Mouse (Mus musculus): Measurements from ENCODE around the gene Xrcc1. TPM values are rescaled to one million over a fixed set of nuclear protein-coding genes. Genes with fewer than 3 reads are reported as not detected.
"Not testable (repeated sequence)": the region's sequence is repeated elsewhere in the genome, so short reads cannot be mapped to it uniquely, and the experiment has no call there.

Gene Xrcc1
- polyA plus RNA-seq, 1 experiment = 52.3 TPM

DNA sequence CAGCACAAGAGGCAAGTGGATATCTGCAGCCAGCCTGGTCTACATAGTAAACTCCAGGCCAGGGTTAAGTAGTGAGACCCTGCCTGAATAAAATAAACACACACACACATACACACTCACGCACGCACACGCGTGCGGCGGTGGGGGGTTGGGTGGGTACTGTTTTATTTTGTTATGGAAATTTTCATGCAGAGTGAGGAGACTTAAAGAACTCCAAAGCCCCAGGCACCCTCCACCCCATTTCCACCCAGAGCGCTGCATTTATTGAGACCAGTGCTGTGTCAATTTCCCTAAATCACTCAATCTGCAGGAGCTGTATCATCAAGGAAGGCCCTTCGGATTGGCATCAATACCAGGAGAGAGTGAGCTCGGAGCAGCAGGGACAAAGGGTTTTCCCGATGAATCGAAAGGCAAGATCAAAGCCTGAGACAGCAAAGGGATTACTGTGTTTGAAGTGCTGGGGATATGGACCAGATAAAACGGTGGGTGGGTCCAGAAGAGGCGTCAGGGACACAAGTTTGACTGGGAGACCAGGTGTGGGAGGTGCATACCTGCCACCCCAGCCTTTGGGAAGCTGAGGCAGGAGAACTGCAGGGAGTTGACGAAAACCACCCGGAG, 40.5 kb upstream of the Xrcc1 start:
- TF ChIP-seq CTCF (IDR thresholded peaks at IDR 0.05; ENCODE audit: extremely low read depth, insufficient read depth, insufficient read length, insufficient replicate concordance) (no peak), POLR2A (IDR thresholded peaks at IDR 0.05; ENCODE audit: low read depth, low read length) (no peak)
- 87% methylated on average over 15 of the region's 15 CpGs for WGBS
- DNase-seq (ENCODE audit: low read depth in 1 of 2, low spot score in 2 of 2) = no peak
- Histone ChIP-seq H3K4me1 (ENCODE audit: control insufficient read depth, insufficient read depth, insufficient read length) (no peaks in the 10 kb centered on the region; the same call in 1 of the 2 replicates), H3K27ac (ENCODE audit: insufficient read depth, low read length) (no peak overlapping the region), H3K36me3 (ENCODE audit: control insufficient read depth, insufficient read depth, low read length) (no peaks in the 10 kb centered on the region), H3K4me3 (ENCODE audit: extremely low read depth, insufficient read depth, insufficient read length) (no peak overlapping the region), H3K27me3 (ENCODE audit: control insufficient read depth, insufficient read depth, low read length) (peaks cover 6% of the 10 kb centered on the region)

DNA sequence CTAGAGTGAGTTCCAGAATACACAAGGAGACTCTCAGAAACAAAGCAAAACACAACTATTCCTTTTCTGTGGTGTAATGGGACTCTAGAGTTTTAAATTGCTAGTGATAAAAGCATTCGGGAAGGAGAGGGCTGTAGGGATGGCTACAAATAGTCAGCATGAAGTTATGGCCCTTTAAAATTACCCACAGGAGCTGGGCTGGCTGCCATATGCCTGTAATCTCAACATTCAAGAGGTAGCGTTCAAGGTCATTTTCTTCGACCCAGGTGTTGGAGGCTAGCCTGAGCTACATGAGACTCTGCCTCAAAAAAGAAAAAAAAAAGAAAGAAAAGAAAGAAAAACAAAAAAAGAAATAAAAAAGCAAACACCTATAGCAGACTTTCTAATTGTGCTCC, 40.0 kb upstream of the Xrcc1 start:
- no peak overlapping the region for H3K4me3 ChIP-seq (ENCODE audit: extremely low read depth, insufficient read depth, insufficient read length)
- 61% methylated on average over 3 of the region's 3 CpGs for WGBS

DNA sequence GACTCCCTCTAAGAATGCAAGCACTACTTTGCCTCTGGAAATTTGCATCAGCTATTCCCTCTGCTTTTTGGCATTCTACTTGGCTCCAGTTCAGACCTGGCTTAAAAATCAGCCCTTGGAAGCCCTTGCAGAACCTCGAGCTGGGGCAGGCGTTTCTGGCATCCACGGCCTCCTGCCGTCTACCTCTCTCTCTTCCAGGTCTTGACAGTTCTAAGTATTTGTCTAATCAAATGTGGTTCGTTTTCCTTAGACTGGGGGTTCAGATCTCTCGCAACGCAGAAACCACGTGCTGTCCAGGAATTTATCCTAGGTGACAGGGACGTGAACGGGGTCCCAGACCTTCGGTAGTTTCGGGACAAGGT, 39.6 kb upstream of the Xrcc1 start:
- DNase-seq (ENCODE audit: low read depth in 1 of 2, low spot score in 2 of 2) = no peak
- H3K27ac ChIP-seq (ENCODE audit: insufficient read depth, low read length) = no peak overlapping the region
- no peaks in the 10 kb centered on the region; the same call in 1 of the 2 replicates for H3K4me1 ChIP-seq (ENCODE audit: control insufficient read depth, insufficient read depth, insufficient read length)
- 15% methylated on average over 12 of the region's 12 CpGs for WGBS
- TF ChIP-seq POLR2A (IDR thresholded peaks at IDR 0.05; ENCODE audit: low read depth, low read length) (no peak), CTCF (IDR thresholded peaks at IDR 0.05; ENCODE audit: extremely low read depth, insufficient read depth, insufficient read length, insufficient replicate concordance) (no peak)
- no peaks in the 10 kb centered on the region for H3K36me3 ChIP-seq (ENCODE audit: control insufficient read depth, insufficient read depth, low read length)
- peaks cover 2% of the 10 kb centered on the region for H3K27me3 ChIP-seq (ENCODE audit: control insufficient read depth, insufficient read depth, low read length)
- H3K4me3 ChIP-seq (ENCODE audit: extremely low read depth, insufficient read depth, insufficient read length) = peak overlapping the region; percentile 98

More for the DNA sequence above, 40.0 kb upstream of the Xrcc1 start:
- H3K27ac ChIP-seq (ENCODE audit: insufficient read depth, low read length) = no peak overlapping the region
- no peak for DNase-seq (ENCODE audit: low read depth in 1 of 2, low spot score in 2 of 2)
- peaks cover 3% of the 10 kb centered on the region for H3K27me3 ChIP-seq (ENCODE audit: control insufficient read depth, insufficient read depth, low read length)
- H3K36me3 ChIP-seq (ENCODE audit: control insufficient read depth, insufficient read depth, low read length) = no peaks in the 10 kb centered on the region
- H3K4me1 ChIP-seq (ENCODE audit: control insufficient read depth, insufficient read depth, insufficient read length) = no peaks in the 10 kb centered on the region; the same call in 1 of the 2 replicates
- TF ChIP-seq CTCF (IDR thresholded peaks at IDR 0.05; ENCODE audit: extremely low read depth, insufficient read depth, insufficient read length, insufficient replicate concordance) (no peak), POLR2A (IDR thresholded peaks at IDR 0.05; ENCODE audit: low read depth, low read length) (no peak)

DNA sequence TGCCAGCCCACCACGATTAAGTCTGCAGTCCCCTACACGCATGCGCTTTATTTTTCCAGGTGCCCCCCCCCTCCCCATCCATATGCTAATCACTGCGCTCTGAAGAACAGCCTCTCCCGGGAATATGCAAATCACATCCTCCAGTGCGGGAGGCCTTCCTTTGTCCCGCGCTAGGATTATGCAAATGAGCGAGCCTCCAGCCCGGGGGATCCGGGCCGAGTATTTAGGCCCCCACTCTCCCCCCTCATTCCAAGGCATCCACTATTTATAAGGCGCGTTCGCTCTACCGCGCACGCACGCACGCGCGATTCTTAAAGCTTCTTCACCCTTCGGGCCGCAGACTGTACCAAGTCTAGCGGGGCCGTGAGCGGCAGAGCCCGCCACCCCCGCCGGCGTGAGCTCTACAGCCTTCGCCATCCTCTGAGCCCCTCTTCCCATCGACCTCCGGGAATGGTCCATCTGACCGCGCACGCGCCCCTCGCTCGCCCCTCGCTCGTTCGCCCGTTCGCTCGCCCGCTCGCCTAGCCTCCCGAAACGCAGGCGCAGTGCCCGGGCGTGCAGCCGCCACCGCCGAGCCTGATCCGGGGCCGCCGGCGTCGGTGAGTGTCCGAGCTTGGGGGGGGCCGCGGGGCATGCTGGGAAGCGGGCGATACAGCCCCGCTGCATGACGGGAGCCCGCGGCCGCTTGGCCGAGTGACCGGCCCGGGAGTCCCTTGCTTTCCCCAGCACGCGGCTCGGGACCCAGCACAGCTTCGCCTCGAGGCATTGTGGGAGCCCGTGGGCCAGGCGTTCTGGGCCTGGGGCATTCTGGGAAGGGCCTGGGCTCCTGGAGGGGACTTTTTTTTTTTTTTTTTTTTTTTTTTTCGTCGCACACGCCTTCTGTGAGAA, 39.0 kb upstream of the Xrcc1 start, which contains the start of gene Zfp428:
Gene Zfp428 (plus strand): TSS at position 169 of the 888 bp plus-strand sequence.
- peak in 1 of 2 experiments; percentile 74 for DNase-seq (ENCODE audit: low read depth in 1 of 2, low spot score in 2 of 2)
- Histone ChIP-seq H3K36me3 (ENCODE audit: control insufficient read depth, insufficient read depth, low read length) (no peaks in the 10 kb centered on the region), H3K27ac (ENCODE audit: insufficient read depth, low read length) (peak within 1 kb of the TSS; percentile 55), H3K4me3 (ENCODE audit: extremely low read depth, insufficient read depth, insufficient read length) (peak within 1 kb of the TSS; percentile 98), H3K27me3 (ENCODE audit: control insufficient read depth, insufficient read depth, low read length) (no peaks in the 10 kb centered on the region; the same call in 1 of the 2 replicates), H3K4me1 (ENCODE audit: control insufficient read depth, insufficient read depth, insufficient read length) (no peaks in the 10 kb centered on the region; the same call in 1 of the 2 replicates)
- WGBS = 1% methylated on average over 84 of the region's 84 CpGs
- TF ChIP-seq POLR2A (IDR thresholded peaks at IDR 0.05; ENCODE audit: low read depth, low read length) (no peak; the same call in 1 of the 2 replicates), CTCF (IDR thresholded peaks at IDR 0.05; ENCODE audit: extremely low read depth, insufficient read depth, insufficient read length, insufficient replicate concordance) (no peak)

DNA sequence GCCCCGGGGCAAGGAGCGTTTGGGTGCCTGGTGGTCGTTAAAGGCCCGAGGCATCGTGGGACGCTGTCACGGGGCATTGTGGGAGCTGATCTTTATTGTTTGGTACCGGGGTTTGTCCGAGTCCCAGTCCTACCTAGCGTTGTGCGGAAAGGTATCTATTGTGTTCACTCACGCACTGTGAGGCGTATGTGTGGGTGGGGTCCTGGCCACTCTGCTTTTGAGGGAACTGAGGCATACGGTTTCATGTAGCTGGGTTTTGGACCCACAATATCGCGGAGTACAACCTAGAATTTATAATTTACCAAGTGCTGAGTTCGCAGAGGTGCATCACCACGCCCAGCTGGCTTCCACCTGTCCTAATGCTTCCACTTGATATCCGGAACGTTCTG, 38.4 kb upstream of the Xrcc1 start:
- TF ChIP-seq POLR2A (IDR thresholded peaks at IDR 0.05; ENCODE audit: low read depth, low read length) = no peak
- no peak for TF ChIP-seq CTCF (IDR thresholded peaks at IDR 0.05; ENCODE audit: extremely low read depth, insufficient read depth, insufficient read length, insufficient replicate concordance)
- Histone ChIP-seq H3K36me3 (ENCODE audit: control insufficient read depth, insufficient read depth, low read length) (no peaks in the 10 kb centered on the region), H3K27me3 (ENCODE audit: control insufficient read depth, insufficient read depth, low read length) (no peaks in the 10 kb centered on the region; the same call in 1 of the 2 replicates), H3K4me3 (ENCODE audit: extremely low read depth, insufficient read depth, insufficient read length) (peak overlapping the region; percentile 98), H3K4me1 (ENCODE audit: control insufficient read depth, insufficient read depth, insufficient read length) (no peaks in the 10 kb centered on the region; the same call in 1 of the 2 replicates), H3K27ac (ENCODE audit: insufficient read depth, low read length) (peak overlapping the region; percentile 55)
- no peak for DNase-seq (ENCODE audit: low read depth in 1 of 2, low spot score in 2 of 2)
- WGBS = 1% methylated on average over 20 of the region's 20 CpGs

DNA sequence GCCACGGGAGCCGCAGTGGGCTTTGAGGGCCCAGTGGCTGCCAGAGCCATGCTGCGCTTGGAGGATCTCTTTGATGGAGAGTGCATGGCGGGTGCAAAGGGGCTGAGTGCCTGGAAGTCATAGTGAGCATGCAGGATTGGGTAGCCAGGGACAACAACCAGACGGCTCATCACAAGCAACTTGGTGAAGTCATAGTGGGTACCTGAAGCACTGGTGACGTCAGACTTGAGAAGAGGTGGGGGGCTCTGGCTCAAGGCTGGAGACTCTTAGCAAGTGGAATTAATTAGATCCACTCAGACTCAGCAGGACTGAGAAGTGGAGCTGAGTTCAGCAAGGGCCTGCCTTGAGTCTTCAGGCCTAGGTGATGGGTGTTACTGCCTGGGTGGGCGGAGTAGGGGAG, 33.7 kb upstream of the Xrcc1 start, which contains the start of gene AC161166.1:
Gene AC161166.1 (minus strand): TSS at position 101 of the 400 bp plus-strand sequence.
- WGBS = 94% methylated on average over 7 of the region's 7 CpGs
- DNase-seq (ENCODE audit: low read depth in 1 of 2, low spot score in 2 of 2) = no peak
- no peaks in the 10 kb centered on the region; the same call in 1 of the 2 replicates for H3K4me1 ChIP-seq (ENCODE audit: control insufficient read depth, insufficient read depth, insufficient read length)
- no peak within 1 kb of the TSS for H3K4me3 ChIP-seq (ENCODE audit: extremely low read depth, insufficient read depth, insufficient read length)
- no peak within 1 kb of the TSS for H3K27ac ChIP-seq (ENCODE audit: insufficient read depth, low read length)
- no peaks in the 10 kb centered on the region for H3K36me3 ChIP-seq (ENCODE audit: control insufficient read depth, insufficient read depth, low read length)
- no peaks in the 10 kb centered on the region for H3K27me3 ChIP-seq (ENCODE audit: control insufficient read depth, insufficient read depth, low read length)
- TF ChIP-seq POLR2A (IDR thresholded peaks at IDR 0.05; ENCODE audit: low read depth, low read length) (no peak), CTCF (IDR thresholded peaks at IDR 0.05; ENCODE audit: extremely low read depth, insufficient read depth, insufficient read length, insufficient replicate concordance) (no peak)

DNA sequence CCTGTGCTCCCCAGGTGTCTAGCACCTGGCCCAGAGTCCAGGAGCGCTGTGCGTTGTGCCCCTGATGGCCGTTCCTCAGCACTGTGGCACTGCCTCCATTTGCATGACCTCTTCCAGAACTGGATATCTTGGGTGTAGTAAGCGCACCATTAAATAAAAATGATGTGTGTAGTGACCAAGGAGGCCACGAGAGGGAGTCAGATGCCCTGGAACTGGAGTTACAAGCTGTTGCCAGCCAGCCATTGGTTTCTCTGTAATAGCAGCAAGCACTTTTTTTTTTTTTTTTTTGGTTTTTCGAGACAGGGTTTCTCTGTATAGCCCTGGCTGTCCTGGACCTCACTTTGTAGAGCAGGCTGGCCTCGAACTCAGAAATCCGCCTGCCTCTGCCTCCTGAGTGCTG, 29.8 kb upstream of the Xrcc1 start:
- H3K4me3 ChIP-seq (ENCODE audit: extremely low read depth, insufficient read depth, insufficient read length); H3K4me1 ChIP-seq (ENCODE audit: control insufficient read depth, insufficient read depth, insufficient read length); H3K27me3 ChIP-seq (ENCODE audit: control insufficient read depth, insufficient read depth, low read length); H3K36me3 ChIP-seq (ENCODE audit: control insufficient read depth, insufficient read depth, low read length); H3K27ac ChIP-seq (ENCODE audit: insufficient read depth, low read length); DNase-seq (ENCODE audit: low read depth in 1 of 2, low spot score in 2 of 2): not testable (repeated sequence)
- WGBS = 83% methylated on average over 6 of the region's 8 CpGs

All from spleen, adult 2 months (tissue).